Mouse (Mus musculus): ENCODE results near the gene Scarf1. TPM values are rescaled to one million over a fixed set of nuclear protein-coding genes. Genes with fewer than 3 reads are reported as not detected.
A peak's percentile ranks its signal among the peaks of the same experiment; 100 is the strongest.

The Scarf1 gene
- polyA plus RNA-seq, 1 experiment from 2014 or later: 6.6 TPM

DNA sequence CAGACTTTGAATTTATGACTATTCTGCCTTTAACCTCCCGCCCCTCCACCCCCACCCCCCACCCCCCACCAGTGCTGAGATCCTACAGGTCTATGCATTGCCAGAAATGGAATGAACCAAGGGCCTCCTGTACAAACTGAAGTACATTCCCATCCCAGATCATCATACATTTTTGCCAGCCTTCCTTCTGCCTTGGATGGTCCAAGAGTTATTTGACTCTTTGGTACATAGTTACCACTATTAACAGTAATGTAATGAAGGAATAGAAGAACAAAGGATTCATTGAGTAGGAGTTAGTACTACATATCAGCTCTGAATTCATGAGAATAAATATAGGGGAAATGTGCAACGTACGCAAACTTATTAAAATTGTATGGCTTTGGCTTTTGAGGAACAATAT, 27.1 kb upstream of the Scarf1 start:
- Histone ChIP-seq H3K9ac (no peak overlapping the region), H3K4me1 (peaks cover 19% of the 10 kb centered on the region), H3K4me3 (peak overlapping the region; percentile 99), H3K27me3 (peaks cover 6% of the 10 kb centered on the region; the same call in 1 of the 2 replicates), H3K9me3 (no peaks in the 10 kb centered on the region), H3K36me3 (peaks cover 32% of the 10 kb centered on the region), H3K27ac (no peak overlapping the region), H3K4me2 (replicated peaks) (peak overlapping the region; percentile 44)
- WGBS: 24% methylated on average over 3 of the region's 3 CpGs
- 0 out of 2 replicates have a peak, but pooled peaks have one; percentile 9 for ATAC-seq (ENCODE audit: low FRiP score, low read depth)

DNA sequence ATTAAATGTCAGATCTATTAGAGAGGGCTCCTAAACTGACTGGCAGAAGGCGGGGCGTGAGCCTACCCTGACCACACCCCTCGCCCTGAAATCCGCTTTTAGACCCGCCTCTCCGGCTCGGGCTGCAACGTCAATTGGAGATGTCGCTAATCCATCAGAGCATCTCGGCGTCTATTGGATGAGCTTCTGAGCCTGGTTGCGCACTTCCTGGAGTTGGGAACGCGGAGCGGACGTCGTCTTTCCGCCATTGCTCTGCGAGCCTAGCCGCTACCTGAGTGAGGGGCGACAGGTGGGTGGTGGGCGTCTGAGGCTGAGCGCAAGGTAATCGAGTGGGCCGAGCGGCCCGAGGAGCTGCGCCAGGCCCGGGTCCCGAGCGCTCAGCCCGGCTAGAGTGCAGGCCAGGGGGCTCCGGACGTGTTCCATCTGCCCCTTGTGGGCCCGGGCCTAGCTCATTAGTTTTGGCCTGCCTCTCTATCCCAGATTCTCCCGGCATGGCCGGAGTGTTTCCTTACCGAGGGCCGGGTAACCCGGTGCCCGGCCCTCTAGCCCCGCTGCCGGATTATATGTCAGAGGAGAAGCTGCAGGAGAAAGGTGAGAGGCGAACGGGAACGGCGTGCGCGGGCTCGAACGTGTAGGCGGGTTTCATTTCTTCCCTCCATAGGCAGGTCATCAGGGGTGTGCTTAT, 26.6 kb upstream of the Scarf1 start, which contains the start of gene Prpf8:
Gene Prpf8, plus strand, starts transcription at position 216 of the 685 bp plus-strand sequence.
- ATAC-seq (ENCODE audit: low FRiP score, low read depth): peak; percentile 100
- Histone ChIP-seq H3K9ac (peak within 1 kb of the TSS; percentile 98), H3K36me3 (peaks cover 37% of the 10 kb centered on the region), H3K4me2 (replicated peaks) (peak within 1 kb of the TSS; percentile 94), H3K27ac (peak within 1 kb of the TSS; percentile 78; the same call in 1 of the 2 replicates), H3K4me1 (peaks cover 19% of the 10 kb centered on the region), H3K9me3 (no peaks in the 10 kb centered on the region), H3K4me3 (peak within 1 kb of the TSS; percentile 99), H3K27me3 (peaks cover 6% of the 10 kb centered on the region; the same call in 1 of the 2 replicates)
- WGBS: under 1% methylated on average over 52 of the region's 52 CpGs

DNA sequence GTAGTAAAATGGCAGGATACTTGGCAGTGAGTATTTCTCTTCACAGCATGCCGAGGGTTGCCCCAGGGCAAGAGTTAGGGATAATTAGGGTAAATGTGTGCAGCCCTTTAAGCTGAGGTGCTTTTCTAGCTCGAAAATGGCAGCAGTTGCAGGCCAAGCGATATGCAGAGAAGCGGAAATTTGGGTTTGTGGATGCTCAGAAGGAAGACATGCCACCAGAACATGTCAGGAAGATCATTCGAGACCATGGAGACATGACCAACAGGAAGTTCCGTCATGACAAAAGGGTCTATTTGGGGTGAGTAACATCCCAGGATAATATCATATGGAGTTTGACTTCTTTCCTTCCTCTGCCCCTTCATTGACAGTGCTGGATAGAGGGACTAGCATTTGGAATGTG, 25.8 kb upstream of the Scarf1 start:
- H3K27ac ChIP-seq: 0 out of 2 replicates have a peak overlapping the region, but pooled peaks have one; percentile 78

DNA sequence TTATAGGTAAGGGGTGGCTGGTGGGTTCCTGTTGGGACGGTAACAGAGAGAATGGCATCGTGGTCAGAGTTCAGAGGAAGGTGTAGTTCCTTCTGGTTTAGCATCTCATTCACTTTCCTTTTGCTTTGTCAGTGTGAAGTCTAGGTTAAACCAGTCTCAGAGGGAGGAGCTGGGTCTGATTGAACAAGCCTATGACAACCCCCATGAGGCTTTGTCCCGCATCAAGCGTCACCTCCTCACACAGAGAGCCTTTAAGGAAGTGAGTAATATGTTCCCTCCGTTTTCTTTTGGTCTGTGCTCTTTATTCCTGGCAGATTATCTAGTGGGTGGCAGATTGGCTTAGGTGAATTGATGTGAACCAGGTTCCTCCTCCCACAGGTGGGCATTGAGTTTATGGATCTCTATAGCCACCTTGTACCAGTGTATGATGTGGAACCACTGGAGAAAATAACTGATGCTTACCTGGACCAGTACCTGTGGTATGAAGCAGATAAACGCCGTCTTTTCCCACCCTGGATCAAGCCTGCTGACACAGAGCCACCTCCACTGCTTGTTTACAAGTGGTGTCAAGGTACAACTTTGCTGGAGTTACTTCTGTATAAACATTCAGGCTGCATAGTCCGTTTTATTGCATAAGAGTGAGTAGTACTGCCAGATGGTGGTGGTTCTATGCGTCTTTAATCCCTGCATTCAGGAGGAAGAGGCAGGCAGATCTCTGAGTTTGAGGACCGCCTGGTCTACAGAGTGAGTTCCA, 18.9 kb upstream of the Scarf1 start:
- H3K27me3 ChIP-seq: no peaks in the 10 kb centered on the region
- H3K9me3 ChIP-seq: no peaks in the 10 kb centered on the region
- no peaks in the 10 kb centered on the region for H3K4me1 ChIP-seq
- no peak overlapping the region for H3K27ac ChIP-seq
- no peak overlapping the region for H3K4me2 ChIP-seq (replicated peaks)
- H3K4me3 ChIP-seq: no peak overlapping the region
- H3K36me3 ChIP-seq: peaks cover 100% of the 10 kb centered on the region
- WGBS: 93% methylated on average over 10 of the region's 10 CpGs
- H3K9ac ChIP-seq: no peak overlapping the region
- ATAC-seq (ENCODE audit: low FRiP score, low read depth): no peak

More for the DNA sequence above, 25.8 kb upstream of the Scarf1 start:
- H3K9me3 ChIP-seq: no peaks in the 10 kb centered on the region
- WGBS: 34% methylated on average over 6 of the region's 6 CpGs
- peak overlapping the region; percentile 98 for H3K9ac ChIP-seq
- peaks cover 6% of the 10 kb centered on the region; the same call in 1 of the 2 replicates for H3K27me3 ChIP-seq
- H3K4me2 ChIP-seq (replicated peaks): peak overlapping the region; percentile 94
- peak overlapping the region; percentile 99 for H3K4me3 ChIP-seq
- H3K36me3 ChIP-seq: peaks cover 45% of the 10 kb centered on the region
- peaks cover 19% of the 10 kb centered on the region for H3K4me1 ChIP-seq
- no peak for ATAC-seq (ENCODE audit: low FRiP score, low read depth)

DNA sequence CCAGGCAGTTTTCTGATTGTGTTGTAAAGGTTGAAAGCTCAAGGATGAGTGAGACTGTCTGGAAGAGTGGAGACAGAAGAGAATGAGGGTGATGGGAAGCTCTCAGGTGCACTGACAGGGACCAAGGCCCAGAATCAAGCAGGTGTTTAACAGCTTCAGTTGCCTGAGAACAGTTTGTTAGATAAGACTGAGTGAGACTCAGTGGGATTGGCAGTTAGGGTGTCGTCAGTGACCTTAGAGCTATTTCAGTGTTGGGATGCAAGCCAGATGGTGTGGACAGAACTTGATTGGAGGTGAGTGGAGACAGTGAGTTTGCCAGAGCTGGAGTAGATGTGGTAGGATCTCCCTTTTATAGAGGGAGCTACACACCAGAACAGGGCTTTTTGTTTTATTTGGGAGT, 15.2 kb upstream of the Scarf1 start:
- no peak overlapping the region for H3K27ac ChIP-seq
- ATAC-seq (ENCODE audit: low FRiP score, low read depth): no peak
- peaks cover 100% of the 10 kb centered on the region for H3K36me3 ChIP-seq
- H3K4me2 ChIP-seq (replicated peaks): no peak overlapping the region
- H3K4me3 ChIP-seq: no peak overlapping the region
- no peak overlapping the region for H3K9ac ChIP-seq
- H3K9me3 ChIP-seq: no peaks in the 10 kb centered on the region
- WGBS: 91% methylated on average over 1 of the region's 1 CpGs
- H3K27me3 ChIP-seq: no peaks in the 10 kb centered on the region
- no peaks in the 10 kb centered on the region for H3K4me1 ChIP-seq

DNA sequence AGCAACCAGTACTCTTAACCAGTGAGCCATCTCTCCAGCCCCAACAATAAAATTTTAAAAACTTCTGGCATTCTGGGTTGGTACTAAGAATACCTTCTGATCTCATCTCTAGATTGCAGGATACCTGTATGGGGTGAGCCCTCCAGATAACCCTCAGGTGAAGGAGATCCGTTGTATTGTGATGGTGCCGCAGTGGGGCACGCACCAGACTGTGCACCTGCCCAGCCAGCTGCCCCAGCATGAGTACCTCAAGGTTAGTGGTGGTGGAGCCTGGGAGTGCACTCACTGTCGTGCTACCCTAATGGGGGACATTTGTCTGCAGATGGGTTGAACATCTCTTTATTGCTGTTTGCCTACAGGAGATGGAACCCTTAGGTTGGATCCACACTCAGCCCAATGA, 5.2 kb upstream of the Scarf1 start:
- Histone ChIP-seq H3K4me3 (no peak overlapping the region), H3K9ac (no peak overlapping the region), H3K36me3 (peaks cover 65% of the 10 kb centered on the region), H3K27ac (no peak overlapping the region), H3K4me1 (peaks cover 25% of the 10 kb centered on the region), H3K27me3 (no peaks in the 10 kb centered on the region), H3K9me3 (no peaks in the 10 kb centered on the region), H3K4me2 (replicated peaks) (no peak overlapping the region)
- no peak for ATAC-seq (ENCODE audit: low FRiP score, low read depth)
- WGBS: 93% methylated on average over 4 of the region's 4 CpGs

DNA sequence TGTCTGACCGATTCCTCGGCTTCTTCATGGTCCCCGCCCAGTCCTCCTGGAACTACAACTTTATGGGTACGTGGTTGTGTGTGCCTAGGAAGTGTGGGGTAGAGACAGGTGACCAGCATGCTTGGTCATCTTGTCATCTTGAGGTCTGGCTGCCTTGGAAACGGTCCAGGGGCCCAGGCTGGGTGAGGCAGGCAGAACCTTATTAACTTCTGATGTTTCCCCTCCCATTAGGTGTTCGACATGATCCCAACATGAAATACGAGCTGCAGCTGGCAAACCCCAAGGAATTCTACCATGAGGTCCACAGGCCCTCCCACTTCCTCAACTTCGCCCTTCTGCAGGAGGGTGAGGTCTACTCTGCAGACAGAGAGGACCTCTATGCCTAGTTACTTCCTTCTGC, 4.4 kb upstream of the Scarf1 start:
- Histone ChIP-seq H3K4me1 (peaks cover 26% of the 10 kb centered on the region), H3K36me3 (peaks cover 57% of the 10 kb centered on the region), H3K27ac (no peak overlapping the region), H3K9ac (no peak overlapping the region), H3K27me3 (no peaks in the 10 kb centered on the region), H3K4me3 (no peak overlapping the region), H3K4me2 (replicated peaks) (no peak overlapping the region), H3K9me3 (no peaks in the 10 kb centered on the region)
- WGBS: 47% methylated on average over 8 of the region's 8 CpGs
- no peak for ATAC-seq (ENCODE audit: low FRiP score, low read depth)

DNA sequence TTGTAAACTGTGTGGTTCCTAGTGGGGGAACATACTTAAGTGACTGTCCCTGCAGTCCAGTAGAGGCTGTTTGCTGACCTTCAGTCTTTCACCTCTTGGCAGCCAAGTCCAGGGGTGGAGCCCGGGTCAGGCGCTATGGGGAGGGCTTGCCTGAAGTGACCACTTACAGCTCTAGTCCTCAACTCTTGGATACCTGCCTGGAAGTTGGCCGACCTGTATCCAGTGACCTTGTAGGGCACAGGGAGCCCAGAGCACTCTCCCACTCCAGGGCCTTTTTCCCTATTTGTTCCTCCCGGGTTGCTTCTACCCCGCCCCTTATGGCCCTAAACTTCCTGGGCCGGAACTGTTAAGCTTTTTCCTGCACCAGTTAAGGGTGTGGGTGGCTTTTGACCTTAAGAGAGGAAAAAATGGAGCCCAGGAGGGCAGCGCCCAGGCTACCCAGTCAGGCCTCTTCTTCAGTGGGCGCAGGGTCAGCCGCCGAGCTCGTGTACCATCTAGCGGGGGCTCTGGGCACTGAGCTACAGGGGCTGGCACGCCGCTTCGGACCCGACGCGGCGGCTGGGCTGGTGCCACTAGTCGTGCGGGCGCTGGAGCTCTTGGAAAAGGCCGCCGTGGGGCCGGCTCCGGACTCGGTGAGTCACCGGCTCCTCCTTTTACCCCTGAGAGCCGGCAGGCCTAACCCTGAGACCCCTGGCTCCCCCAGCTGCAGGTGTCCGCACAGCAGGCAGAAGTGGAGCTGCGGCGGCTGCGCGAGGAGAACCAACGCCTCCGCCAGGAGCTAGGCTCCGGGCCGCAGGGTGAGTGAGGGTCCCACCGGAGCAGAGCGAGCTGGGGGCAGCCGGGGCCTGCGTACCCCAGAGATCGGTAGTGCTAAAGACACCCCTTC, 3.4 kb upstream of the Scarf1 start, which contains the start of gene Rilp:
Gene Rilp, plus strand, starts transcription at position 354 of the 886 bp plus-strand sequence.
- peak within 1 kb of the TSS; percentile 29; the same call in 1 of the 2 replicates for H3K27ac ChIP-seq
- ATAC-seq (ENCODE audit: low FRiP score, low read depth): peak; percentile 74
- peaks cover 46% of the 10 kb centered on the region for H3K36me3 ChIP-seq

DNA sequence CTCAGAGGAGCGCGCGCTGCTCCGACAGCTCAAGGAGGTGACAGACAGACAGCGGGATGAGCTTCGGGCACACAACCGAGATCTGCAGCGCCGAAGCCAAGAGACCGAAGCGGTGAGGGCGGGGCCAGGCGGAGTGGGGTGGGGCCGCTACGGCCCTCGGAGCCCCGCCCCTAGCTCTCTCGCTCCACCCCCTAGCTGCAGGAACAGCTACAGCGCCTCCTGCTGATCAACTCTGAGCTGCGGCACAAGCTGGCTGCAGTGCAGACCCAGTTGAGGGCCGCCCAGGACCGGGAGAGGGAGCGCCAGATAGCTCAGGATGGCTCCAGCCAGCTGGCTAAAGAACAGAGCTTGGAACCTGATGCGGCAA, 2.7 kb upstream of the Scarf1 start:
- peak overlapping the region; percentile 53 for H3K4me3 ChIP-seq
- peaks cover 33% of the 10 kb centered on the region for H3K4me1 ChIP-seq
- 3% methylated on average over 24 of the region's 24 CpGs for WGBS
- ATAC-seq (ENCODE audit: low FRiP score, low read depth): peak; percentile 72
- peaks cover 41% of the 10 kb centered on the region for H3K36me3 ChIP-seq
- H3K9me3 ChIP-seq: no peaks in the 10 kb centered on the region
- H3K4me2 ChIP-seq (replicated peaks): peak overlapping the region; percentile 84
- H3K27ac ChIP-seq: peak overlapping the region; percentile 29; the same call in 1 of the 2 replicates
- peak overlapping the region; percentile 76 for H3K9ac ChIP-seq
- no peaks in the 10 kb centered on the region for H3K27me3 ChIP-seq

More for the DNA sequence above, 3.4 kb upstream of the Scarf1 start, which contains the start of gene Rilp:
- peaks cover 33% of the 10 kb centered on the region for H3K4me1 ChIP-seq
- H3K4me3 ChIP-seq: peak within 1 kb of the TSS; percentile 53
- no peaks in the 10 kb centered on the region for H3K27me3 ChIP-seq
- peak within 1 kb of the TSS; percentile 84 for H3K4me2 ChIP-seq (replicated peaks)
- 3% methylated on average over 43 of the region's 43 CpGs for WGBS
- H3K9me3 ChIP-seq: no peaks in the 10 kb centered on the region
- peak within 1 kb of the TSS; percentile 76 for H3K9ac ChIP-seq

DNA sequence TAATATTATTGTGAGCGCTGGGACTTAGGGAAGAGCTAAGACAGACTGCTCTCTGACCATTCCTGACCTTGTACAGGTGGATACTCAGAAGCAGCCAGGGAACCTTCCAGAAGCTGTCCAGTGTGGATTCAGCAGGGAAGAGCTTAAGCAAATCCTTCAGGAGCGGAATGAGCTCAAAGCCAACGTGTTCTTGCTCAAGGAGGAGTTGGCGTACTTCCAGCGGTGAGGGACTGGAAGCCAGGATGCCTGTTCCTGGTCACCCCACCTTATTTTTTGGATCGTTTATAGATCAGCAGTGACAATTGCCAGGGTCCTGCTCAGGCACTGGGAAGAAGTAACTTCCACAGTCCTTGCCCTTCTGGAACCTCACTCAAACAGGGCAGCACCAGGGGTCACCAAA, 2.1 kb upstream of the Scarf1 start:
- Histone ChIP-seq H3K4me1 (peaks cover 33% of the 10 kb centered on the region), H3K36me3 (peaks cover 35% of the 10 kb centered on the region), H3K4me2 (replicated peaks) (no peak overlapping the region), H3K27me3 (no peaks in the 10 kb centered on the region), H3K4me3 (peak overlapping the region; percentile 53; the same call in 1 of the 2 replicates), H3K9me3 (no peaks in the 10 kb centered on the region), H3K27ac (no peak overlapping the region), H3K9ac (no peak overlapping the region)
- 79% methylated on average over 6 of the region's 6 CpGs for WGBS
- ATAC-seq (ENCODE audit: low FRiP score, low read depth): no peak

DNA sequence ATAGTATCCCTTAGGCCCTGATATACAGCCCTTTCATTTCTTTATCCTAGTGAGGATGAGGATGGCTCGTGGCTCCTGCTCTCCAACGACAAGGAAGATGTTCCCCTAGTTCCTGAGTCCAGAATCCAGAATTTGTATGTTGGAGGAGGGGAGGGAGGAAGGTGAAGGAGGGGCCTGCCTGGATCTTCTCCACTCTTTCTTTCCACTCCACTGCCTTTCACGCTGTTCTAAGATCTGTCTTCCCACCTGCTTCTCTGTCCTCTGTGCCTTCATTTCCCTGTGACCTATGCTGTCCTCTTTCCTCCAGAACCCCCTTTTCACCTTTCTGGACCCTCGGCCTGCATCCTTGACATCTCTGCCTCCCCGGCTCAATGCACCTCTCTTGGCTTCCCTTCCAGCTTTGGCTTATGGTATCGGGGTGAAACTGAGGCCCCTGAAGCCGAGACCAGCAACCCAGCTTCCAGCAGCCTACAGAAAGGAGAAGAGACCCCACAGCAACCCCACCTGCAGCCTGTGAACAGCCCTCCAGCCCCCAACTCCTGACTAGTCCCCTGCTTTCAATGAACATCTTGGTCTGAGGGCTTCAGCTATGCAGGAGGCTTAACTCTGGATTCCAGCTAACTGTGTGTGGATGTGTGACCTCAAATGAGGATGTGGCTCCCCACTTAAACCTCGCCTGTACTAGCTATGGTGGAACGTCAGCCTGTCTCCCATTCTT, 880 bp upstream of the Scarf1 start:
- no peak for ATAC-seq (ENCODE audit: low FRiP score, low read depth)
- Histone ChIP-seq H3K27ac (no peak overlapping the region), H3K4me2 (replicated peaks) (no peak overlapping the region), H3K9ac (no peak overlapping the region), H3K9me3 (no peaks in the 10 kb centered on the region), H3K4me3 (no peak overlapping the region), H3K36me3 (peaks cover 24% of the 10 kb centered on the region), H3K27me3 (no peaks in the 10 kb centered on the region), H3K4me1 (peaks cover 33% of the 10 kb centered on the region)
- 78% methylated on average over 9 of the region's 9 CpGs for WGBS

Measured in limb, embryonic 13.5 days (tissue).